Mouse (Mus musculus) cerebellum, adult 8-10 months (tissue): ENCODE data around the gene Galnt10.
A peak's percentile ranks its signal among the peaks of the same experiment; 100 is the strongest.

Source experiments
- DNase-seq: peaks from one replicate; pipeline ENCODE4 v3.0.0; 2022

Galnt10 gene

GRCm38 (mm10) chr11:57692726-57693125, 47.5 kb downstream of the Galnt10 start:
- no peak for DNase-seq

GRCm38 (mm10) chr11:57694486-57694885, 49.2 kb downstream of the Galnt10 start:
- no peak for DNase-seq

GRCm38 (mm10) chr11:57696207-57696676, 51.0 kb downstream of the Galnt10 start:
- no peak for DNase-seq

GRCm38 (mm10) chr11:57696807-57697251, 51.6 kb downstream of the Galnt10 start:
- no peak for DNase-seq

- DNase-seq: no peak
These were observed 54.9 kb downstream of the Galnt10 start for GRCm38 (mm10) chr11:57700114-57700513.

- DNase-seq: no peak
These were observed 56.1 kb downstream of the Galnt10 start for GRCm38 (mm10) chr11:57701193-57701925.

GRCm38 (mm10) chr11:57701956-57702355, 56.7 kb downstream of the Galnt10 start:
- DNase-seq: no peak

- DNase-seq: no peak
These were observed 61.4 kb downstream of the Galnt10 start for GRCm38 (mm10) chr11:57706620-57707019.

GRCm38 (mm10) chr11:57707114-57707798, 62.0 kb downstream of the Galnt10 start:
- DNase-seq: no peak

GRCm38 (mm10) chr11:57708174-57709154, 63.2 kb downstream of the Galnt10 start:
- no peak for DNase-seq

GRCm38 (mm10) chr11:57713960-57714359, 68.7 kb downstream of the Galnt10 start:
- no peak for DNase-seq

GRCm38 (mm10) chr11:57716721-57717120, 71.5 kb downstream of the Galnt10 start:
- DNase-seq: no peak

GRCm38 (mm10) chr11:57717432-57717831, 72.2 kb downstream of the Galnt10 start:
- no peak for DNase-seq

- DNase-seq: no peak
These were observed 72.8 kb downstream of the Galnt10 start for GRCm38 (mm10) chr11:57718081-57718480.

GRCm38 (mm10) chr11:57719631-57720030, 74.4 kb downstream of the Galnt10 start:
- no peak for DNase-seq

- DNase-seq: no peak
These were observed 74.8 kb downstream of the Galnt10 start for GRCm38 (mm10) chr11:57720076-57720475.

GRCm38 (mm10) chr11:57724791-57725463, 79.7 kb downstream of the Galnt10 start:
- no peak for DNase-seq

- DNase-seq: no peak
These were observed 80.7 kb downstream of the Galnt10 start for GRCm38 (mm10) chr11:57725926-57726325.

GRCm38 (mm10) chr11:57727303-57727969, 82.2 kb downstream of the Galnt10 start:
- DNase-seq: peak; percentile 15

GRCm38 (mm10) chr11:57732410-57733281, 87.4 kb downstream of the Galnt10 start:
- no peak for DNase-seq
